Mouse (Mus musculus) myocyte (in vitro differentiated cells): ENCODE measurements around the gene Dap. TPM values are rescaled to one million over a fixed set of nuclear protein-coding genes. Genes with fewer than 3 reads are reported as not detected.

Experiments used
- H3K27me3 ChIP-seq: one replicate; pipeline ENCODE4 v1.6.1; 2011; ENCODE audit not compliant: control insufficient read depth, insufficient read depth, insufficient read length
- H3K36me3 ChIP-seq: one replicate; pipeline ENCODE4 v1.6.1; 2011; ENCODE audit not compliant: control insufficient read depth, insufficient read depth
- H3K4me2 ChIP-seq: one replicate; pipeline ENCODE4 v1.6.1; 2011; ENCODE audit warnings: low read depth, control low read depth
- H3K4me3 ChIP-seq: one replicate; pipeline ENCODE4 v1.5.1; 2011; ENCODE audit warnings: mild to moderate bottlenecking, control low read depth, moderate library complexity
- H3K79me2 ChIP-seq: one replicate; pipeline ENCODE4 v1.6.1; 2011; ENCODE audit not compliant: control insufficient read depth, insufficient read depth
- H3ac ChIP-seq: one replicate; pipeline ENCODE4 v1.6.1; 2011; ENCODE audit not compliant: control insufficient read depth, insufficient read length
- CEBPB ChIP-seq: IDR thresholded peaks from 2 replicates; pipeline ENCODE4 v1.6.1; 2011; ENCODE audit warnings: mild to moderate bottlenecking, moderate library complexity; ENCODE audit not compliant: poor library complexity, insufficient read depth, severe bottlenecking
- MAX ChIP-seq: IDR thresholded peaks from one replicate; pipeline ENCODE4 v1.6.1; 2011; ENCODE audit warnings: low read depth, mild to moderate bottlenecking, control low read depth
- MYOD1 ChIP-seq, 3 experiments: IDR thresholded peaks; one replicate each; pipeline ENCODE4 v1.6.1; 2011; ENCODE audit warnings: control low read depth in 2 of 3, low read depth in 2 of 3, mild to moderate bottlenecking in 2 of 3, moderate library complexity in 1 of 3; ENCODE audit not compliant: insufficient read length in 2 of 3, control insufficient read depth in 1 of 3
- MYOG ChIP-seq, 3 experiments: IDR thresholded peaks; one replicate each; pipeline ENCODE4 v1.6.1; 2011; ENCODE audit warnings: control low read depth in 2 of 3, low read depth in 2 of 3, mild to moderate bottlenecking in 2 of 3; ENCODE audit not compliant: insufficient read length in 2 of 3, control insufficient read depth in 1 of 3, insufficient read depth in 1 of 3
- POLR2AphosphoS2 ChIP-seq: IDR thresholded peaks from one replicate; pipeline ENCODE4 v1.6.1; 2011; ENCODE audit warnings: low read depth, control low read depth; ENCODE audit not compliant: insufficient read length
- REST ChIP-seq: IDR thresholded peaks from one replicate; pipeline ENCODE4 v1.6.1; 2011; ENCODE audit warnings: mild to moderate bottlenecking, control low read depth, moderate library complexity; ENCODE audit not compliant: insufficient read depth, insufficient read length
- SRF ChIP-seq: IDR thresholded peaks from one replicate; pipeline ENCODE4 v1.6.1; 2011; ENCODE audit warnings: low read depth; ENCODE audit not compliant: control insufficient read depth, insufficient read length
- TCF12 ChIP-seq: IDR thresholded peaks from one replicate; pipeline ENCODE4 v1.6.1; 2011; ENCODE audit warnings: mild to moderate bottlenecking, control low read depth; ENCODE audit not compliant: poor library complexity, insufficient read depth, severe bottlenecking
- TCF3 ChIP-seq: IDR thresholded peaks from one replicate; pipeline ENCODE4 v1.6.1; 2011; ENCODE audit warnings: low read depth, control low read depth; ENCODE audit not compliant: insufficient read length
- USF1 ChIP-seq: IDR thresholded peaks from one replicate; pipeline ENCODE4 v1.6.1; 2011; ENCODE audit warnings: low read depth, mild to moderate bottlenecking, control low read depth, moderate library complexity
- polyA plus RNA-seq: library from polyadenylated mRNA; unstranded; fragments of >200 nt; fragmentation: generic; extraction: Trizol; gene quantifications from one replicate; pipeline ENCODE4 v1.2.1, GENCODE M21; 2012; ENCODE audit warnings: missing spikeins

Dap gene
- polyA plus RNA-seq, 1 experiment = 417 TPM

DNA sequence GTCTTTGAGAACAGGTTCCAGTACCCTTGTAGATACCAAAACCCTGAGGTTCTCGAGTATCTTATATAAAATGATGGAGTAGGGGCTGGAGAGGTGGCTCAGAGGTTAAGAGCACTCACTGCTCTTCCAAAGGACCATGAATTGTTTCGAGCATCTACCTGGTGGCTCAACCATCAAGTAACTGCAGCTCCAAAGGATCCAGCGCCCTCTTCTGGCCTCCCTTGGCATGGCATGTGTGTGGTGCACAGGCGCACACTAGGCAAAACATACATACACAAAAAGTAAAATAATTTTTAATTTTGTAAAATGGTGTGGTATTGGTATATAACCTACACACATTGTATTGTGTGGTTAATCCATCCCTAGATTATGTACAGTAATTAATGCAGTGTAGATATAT, 99.6 kb downstream of the Dap start:
- no peak overlapping the region for H3ac ChIP-seq
- H3K79me2 ChIP-seq = no peaks in the 10 kb centered on the region
- no peaks in the 10 kb centered on the region for H3K27me3 ChIP-seq
- no peak for TF ChIP-seq MYOG (IDR thresholded peaks at IDR 0.05; ENCODE audit: control insufficient read depth in 1 of 3, insufficient read depth in 1 of 3, insufficient read length in 2 of 3, low read depth in 2 of 3)
- no peak for TF ChIP-seq USF1
- no peak for TF ChIP-seq POLR2AphosphoS2
- no peak for TF ChIP-seq REST
- no peak for TF ChIP-seq TCF3
- TF ChIP-seq CEBPB = no peak
- no peak for TF ChIP-seq SRF
- no peak for TF ChIP-seq TCF12
- TF ChIP-seq MAX = no peak
- TF ChIP-seq MYOD1 (IDR thresholded peaks at IDR 0.05; ENCODE audit: control insufficient read depth in 1 of 3, insufficient read length in 2 of 3, low read depth in 2 of 3) = no peak
- H3K36me3 ChIP-seq = peaks cover 9% of the 10 kb centered on the region
- H3K4me3 ChIP-seq = no peak overlapping the region
- H3K4me2 ChIP-seq = no peak overlapping the region

Other genes with a start within 250 kb of the Dap start
- gene Ankrd33b, start 143.4 kb downstream of the Dap start, polyA plus RNA-seq = 5.7 TPM
- gene Ropn1l, start 229.4 kb downstream of the Dap start, polyA plus RNA-seq = 10.3 TPM